Mouse (Mus musculus): ENCODE results near the gene Smg8. TPM values are rescaled to one million over a fixed set of nuclear protein-coding genes. Genes with fewer than 3 reads are reported as not detected.
"Not testable (repeated sequence)": the region's sequence is repeated elsewhere in the genome, so short reads cannot be mapped to it uniquely, and the experiment has no call there.

Smg8 gene
- polyA plus RNA-seq, 1 experiment from 2014 or later, result 27.0 TPM

- H3K4me3 ChIP-seq, result peak overlapping the region; percentile 70; the same call in 1 of the 2 replicates
- H3K4me2 ChIP-seq (replicated peaks), result peak overlapping the region; percentile 94
- peaks cover 34% of the 10 kb centered on the region for H3K36me3 ChIP-seq
- peaks cover 26% of the 10 kb centered on the region for H3K4me1 ChIP-seq
- no peaks in the 10 kb centered on the region for H3K27me3 ChIP-seq (replicated peaks)
- no peak for ATAC-seq (ENCODE audit: low FRiP score, low read depth)
- 0 out of 2 replicates have a peak overlapping the region, but pooled peaks have one; percentile 79 for H3K9ac ChIP-seq
- H3K9me3 ChIP-seq, result no peaks in the 10 kb centered on the region
- 77% methylated on average over 2 of the region's 2 CpGs for WGBS
- H3K27ac ChIP-seq, result no peak overlapping the region
Observed at GRCm38 (mm10) chr11:87087142-87087541, 568 bp upstream of the Smg8 start.

- peak overlapping the region; percentile 70 for H3K4me3 ChIP-seq
- peaks cover 26% of the 10 kb centered on the region for H3K4me1 ChIP-seq
- peak overlapping the region; percentile 94 for H3K4me2 ChIP-seq (replicated peaks)
- no peaks in the 10 kb centered on the region for H3K9me3 ChIP-seq
- H3K36me3 ChIP-seq, result peaks cover 37% of the 10 kb centered on the region
- 93% methylated on average over 13 of the region's 13 CpGs for WGBS
- H3K27ac ChIP-seq, result no peak overlapping the region
- no peaks in the 10 kb centered on the region for H3K27me3 ChIP-seq (replicated peaks)
- H3K9ac ChIP-seq, result peak overlapping the region; percentile 79; the same call in 1 of the 2 replicates
- no peak for ATAC-seq (ENCODE audit: low FRiP score, low read depth)
Observed at GRCm38 (mm10) chr11:87085461-87085860, 1.1 kb downstream of the Smg8 start.

GRCm38 (mm10) chr11:87083712-87084111 lies 2.9 kb downstream of the Smg8 start:
- no peak overlapping the region for H3K9ac ChIP-seq

GRCm38 (mm10) chr11:87073866-87074440 lies 12.6 kb downstream of the Smg8 start, which contains the start of gene Gdpd1:
Gene Gdpd1, minus strand, starts transcription at chr11:87074062.
- H3K27me3 ChIP-seq (replicated peaks), result no peaks in the 10 kb centered on the region
- peak; percentile 97 for ATAC-seq (ENCODE audit: low FRiP score, low read depth)
- H3K9ac ChIP-seq, result peak within 1 kb of the TSS; percentile 91
- H3K27ac ChIP-seq, result peak within 1 kb of the TSS; percentile 86
- WGBS, result under 1% methylated on average over 43 of the region's 43 CpGs
- peaks cover 22% of the 10 kb centered on the region for H3K4me1 ChIP-seq
- H3K9me3 ChIP-seq, result no peaks in the 10 kb centered on the region
- peaks cover 17% of the 10 kb centered on the region for H3K36me3 ChIP-seq
- peak within 1 kb of the TSS; percentile 64 for H3K4me2 ChIP-seq (replicated peaks)
- peak within 1 kb of the TSS; percentile 67 for H3K4me3 ChIP-seq

More at GRCm38 (mm10) chr11:87083712-87084111, 2.9 kb downstream of the Smg8 start:
- Histone ChIP-seq H3K4me1 (peaks cover 26% of the 10 kb centered on the region), H3K4me2 (replicated peaks) (peak overlapping the region; percentile 94; the same call in 1 of the 2 replicates), H3K27ac (no peak overlapping the region), H3K9me3 (no peaks in the 10 kb centered on the region), H3K36me3 (peaks cover 48% of the 10 kb centered on the region), H3K4me3 (no peak overlapping the region), H3K27me3 (replicated peaks) (no peaks in the 10 kb centered on the region)
- 89% methylated on average over 1 of the region's 1 CpGs for WGBS
- no peak for ATAC-seq (ENCODE audit: low FRiP score, low read depth)

GRCm38 (mm10) chr11:87073343-87073865 lies 13.2 kb downstream of the Smg8 start:
- no peaks in the 10 kb centered on the region for H3K27me3 ChIP-seq (replicated peaks)
- peak overlapping the region; percentile 86 for H3K27ac ChIP-seq
- peaks cover 16% of the 10 kb centered on the region for H3K36me3 ChIP-seq
- WGBS, result under 1% methylated on average over 24 of the region's 24 CpGs
- H3K4me3 ChIP-seq, result peak overlapping the region; percentile 67
- H3K4me1 ChIP-seq, result peaks cover 22% of the 10 kb centered on the region
- H3K9me3 ChIP-seq, result no peaks in the 10 kb centered on the region
- ATAC-seq (ENCODE audit: low FRiP score, low read depth), result peak; percentile 81
- peak overlapping the region; percentile 64 for H3K4me2 ChIP-seq (replicated peaks)
- peak overlapping the region; percentile 91 for H3K9ac ChIP-seq

- H3K27ac ChIP-seq, result no peak overlapping the region
- H3K36me3 ChIP-seq, result peaks cover 53% of the 10 kb centered on the region
- no peaks in the 10 kb centered on the region for H3K9me3 ChIP-seq
- WGBS, result 78% methylated on average over 3 of the region's 3 CpGs
- no peaks in the 10 kb centered on the region for H3K27me3 ChIP-seq (replicated peaks)
- H3K4me2 ChIP-seq (replicated peaks), result no peak overlapping the region
- H3K9ac ChIP-seq, result no peak overlapping the region
- no peaks in the 10 kb centered on the region for H3K4me1 ChIP-seq
- ATAC-seq (ENCODE audit: low FRiP score, low read depth), result no peak
- no peak overlapping the region for H3K4me3 ChIP-seq
Observed at GRCm38 (mm10) chr11:87062087-87062486, 24.5 kb downstream of the Smg8 start.

- 97% methylated on average over 2 of the region's 2 CpGs for WGBS
- no peaks in the 10 kb centered on the region for H3K27me3 ChIP-seq (replicated peaks)
Observed at GRCm38 (mm10) chr11:87060410-87060809, 26.2 kb downstream of the Smg8 start.

GRCm38 (mm10) chr11:87056286-87056685 lies 30.3 kb downstream of the Smg8 start:
- no peak for ATAC-seq (ENCODE audit: low FRiP score, low read depth)
- Histone ChIP-seq H3K4me3 (no peak overlapping the region), H3K4me2 (replicated peaks) (no peak overlapping the region), H3K9me3 (no peaks in the 10 kb centered on the region), H3K36me3 (peaks cover 74% of the 10 kb centered on the region), H3K4me1 (no peaks in the 10 kb centered on the region), H3K27ac (no peak overlapping the region), H3K9ac (no peak overlapping the region), H3K27me3 (replicated peaks) (no peaks in the 10 kb centered on the region)
- 91% methylated on average over 6 of the region's 6 CpGs for WGBS

More at GRCm38 (mm10) chr11:87060410-87060809, 26.2 kb downstream of the Smg8 start:
- Histone ChIP-seq H3K9me3 (no peaks in the 10 kb centered on the region), H3K9ac (no peak overlapping the region), H3K4me3 (no peak overlapping the region), H3K4me2 (replicated peaks) (no peak overlapping the region), H3K4me1 (no peaks in the 10 kb centered on the region), H3K27ac (no peak overlapping the region), H3K36me3 (peaks cover 63% of the 10 kb centered on the region)
- ATAC-seq (ENCODE audit: low FRiP score, low read depth), result no peak

- 95% methylated on average over 7 of the region's 7 CpGs for WGBS
- H3K9ac ChIP-seq; H3K27ac ChIP-seq; H3K9me3 ChIP-seq; H3K4me3 ChIP-seq; ATAC-seq (ENCODE audit: low FRiP score, low read depth); H3K27me3 ChIP-seq (replicated peaks); H3K4me2 ChIP-seq (replicated peaks); H3K4me1 ChIP-seq: not testable (repeated sequence)
- peaks cover 71% of the 10 kb centered on the region for H3K36me3 ChIP-seq
Observed at GRCm38 (mm10) chr11:87048900-87049299, 37.7 kb downstream of the Smg8 start.

GRCm38 (mm10) chr11:87046968-87047367 lies 39.6 kb downstream of the Smg8 start:
- no peak overlapping the region for H3K4me2 ChIP-seq (replicated peaks)
- ATAC-seq (ENCODE audit: low FRiP score, low read depth), result no peak

GRCm38 (mm10) chr11:87043052-87043451 lies 43.5 kb downstream of the Smg8 start:
- H3K4me3 ChIP-seq, result no peak overlapping the region
- H3K27ac ChIP-seq, result no peak overlapping the region
- no peak for ATAC-seq (ENCODE audit: low FRiP score, low read depth)
- 90% methylated on average over 3 of the region's 3 CpGs for WGBS
- peaks cover 79% of the 10 kb centered on the region for H3K36me3 ChIP-seq
- no peaks in the 10 kb centered on the region for H3K9me3 ChIP-seq
- H3K4me1 ChIP-seq, result peaks cover 4% of the 10 kb centered on the region; the same call in 1 of the 2 replicates
- no peak overlapping the region for H3K4me2 ChIP-seq (replicated peaks)
- H3K9ac ChIP-seq, result no peak overlapping the region
- H3K27me3 ChIP-seq (replicated peaks), result no peaks in the 10 kb centered on the region

More at GRCm38 (mm10) chr11:87046968-87047367, 39.6 kb downstream of the Smg8 start:
- Histone ChIP-seq H3K36me3 (peaks cover 69% of the 10 kb centered on the region), H3K27me3 (replicated peaks) (no peaks in the 10 kb centered on the region), H3K9ac (no peak overlapping the region), H3K4me3 (no peak overlapping the region), H3K9me3 (no peaks in the 10 kb centered on the region), H3K4me1 (no peaks in the 10 kb centered on the region), H3K27ac (no peak overlapping the region)
- WGBS, result 90% methylated on average over 5 of the region's 5 CpGs

GRCm38 (mm10) chr11:87039307-87039963 lies 47.1 kb downstream of the Smg8 start:
- 68% methylated on average over 9 of the region's 9 CpGs for WGBS
- no peak overlapping the region for H3K27ac ChIP-seq
- H3K9me3 ChIP-seq, result no peaks in the 10 kb centered on the region
- H3K4me3 ChIP-seq, result no peak overlapping the region
- no peaks in the 10 kb centered on the region for H3K27me3 ChIP-seq (replicated peaks)
- H3K4me2 ChIP-seq (replicated peaks), result no peak overlapping the region
- H3K4me1 ChIP-seq, result peaks cover 4% of the 10 kb centered on the region; the same call in 1 of the 2 replicates
- H3K9ac ChIP-seq, result no peak overlapping the region
- no peak for ATAC-seq (ENCODE audit: low FRiP score, low read depth)
- H3K36me3 ChIP-seq, result peaks cover 82% of the 10 kb centered on the region
